Comparison of ENCODE assay signal across 20 mouse cellular contexts in genomic region chr19:46662214-46662613, GRCm38 (mm10). TPM values are rescaled to one million over a fixed set of nuclear protein-coding genes. Genes with fewer than 3 reads are reported as not detected.
"Had no signal": no experiment of that assay in that cellular context is flagged by ENCODE, and none has a peak within 500 bp of the region (broad histone marks: within the 10 kb centered on the region; RNA-seq: fewer than 3 reads in every experiment).

No protein-coding gene starts in this region.

- H3K4me2 ChIP-seq: kidney, embryonic 15.5 days; neural tube, embryonic 15.5 days had no signal

- H3K9me3 ChIP-seq: kidney, embryonic 15.5 days; limb, embryonic 10.5 days; midbrain, embryonic 10.5 days; neural tube, embryonic 15.5 days had no signal

- DNase-seq: kidney, adult 2 months; kidney, postnatal 14 days; lung, adult 2 months; lung, postnatal 36 days; midbrain, embryonic 14.5 days; right cerebral cortex, adult 18-20 months; right cerebral cortex, postnatal 25 days; thymus, postnatal 36 days had no signal

- ATAC-seq: lung, postnatal 0 days had no signal

- H3K27ac ChIP-seq: kidney, embryonic 15.5 days; limb, embryonic 10.5 days; midbrain, embryonic 10.5 days; neural tube, embryonic 15.5 days had no signal

- H3K27me3 ChIP-seq: kidney, embryonic 15.5 days; neural tube, embryonic 15.5 days had no signal

- H3K4me3 ChIP-seq: kidney, embryonic 15.5 days; limb, embryonic 10.5 days; midbrain, embryonic 10.5 days; myocyte; neural tube, embryonic 15.5 days had no signal

- H3K9ac ChIP-seq: kidney, embryonic 15.5 days; neural tube, embryonic 15.5 days had no signal

RNA-seq across cellular contexts. Expression of gene Cyp17a1, which starts 10.8 kb away (rescaled TPM):
- total RNA-seq: layer of hippocampus, adult 8-10 months; layer of hippocampus, postnatal 14 days; left cerebral cortex, adult 18-20 months; left cerebral cortex, postnatal 14 days; megakaryocyte progenitor cell, adult 5-6 weeks had no signal
- polyA plus RNA-seq: limb, embryonic 10.5 days; midbrain, embryonic 10.5 days; midbrain, embryonic 14.5 days; myocyte; neural tube, embryonic 11.5 days; neural tube, embryonic 15.5 days had no signal
